In the genomic region with DNA sequence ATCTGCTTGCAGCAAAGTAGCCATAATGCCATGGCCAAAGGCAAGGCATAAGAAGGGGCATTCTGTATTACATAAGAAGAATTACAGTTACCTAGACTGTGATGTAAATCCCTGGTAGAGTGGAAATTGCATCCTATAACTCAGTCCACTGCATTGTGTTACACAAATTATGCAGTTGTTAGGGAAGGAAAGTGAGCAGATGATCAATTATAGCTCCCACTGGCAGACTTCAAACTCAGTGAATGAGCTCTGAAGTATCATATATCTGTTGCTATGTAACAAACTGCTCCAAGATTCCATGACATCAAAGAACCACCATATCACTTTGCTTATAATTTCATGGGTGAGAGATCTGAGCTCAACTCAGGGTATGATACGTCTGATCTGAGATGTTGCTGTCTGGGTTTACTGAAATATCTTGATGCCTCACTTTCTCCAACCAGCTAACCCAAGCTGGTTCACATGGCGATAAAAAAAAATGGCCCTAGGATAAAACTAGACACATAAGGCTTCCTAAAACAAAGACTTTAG, we compare ENCODE assay signal across 21 mouse cellular contexts.
A peak's percentile ranks its signal among the peaks of the same experiment; 100 is the strongest.
DNase-seq lines count a peak whose midpoint lies in the region; ATAC-seq lines count a peak whose summit lies in the region.
"Had no signal": no experiment of that assay in that cellular context is flagged by ENCODE, and none has a peak within 500 bp of the region (broad histone marks: within the 10 kb centered on the region; RNA-seq: fewer than 3 reads in every experiment).

No protein-coding gene starts in this region.

- H3K4me2 ChIP-seq in embryonic facial prominence, embryonic 14.5 days (ENCODE audit: low read depth, low read length): no peak overlapping the region
- no peak overlapping the region for H3K4me2 ChIP-seq in kidney, embryonic 15.5 days
- no peak overlapping the region for H3K4me2 ChIP-seq in limb, embryonic 12.5 days
- H3K4me2 ChIP-seq: embryonic facial prominence, embryonic 15.5 days; forebrain, embryonic 12.5 days; forebrain, embryonic 15.5 days; heart, embryonic 11.5 days; hindbrain, embryonic 12.5 days; hindbrain, embryonic 15.5 days had no signal

- no peaks in the 10 kb centered on the region for H3K4me1 ChIP-seq in embryonic facial prominence, embryonic 14.5 days (ENCODE audit: control insufficient read depth, insufficient read depth, low read length)
- H3K4me1 ChIP-seq in embryonic facial prominence, embryonic 10.5 days: no peaks in the 10 kb centered on the region
- no peaks in the 10 kb centered on the region for H3K4me1 ChIP-seq in kidney, embryonic 15.5 days
- no peaks in the 10 kb centered on the region for H3K4me1 ChIP-seq in limb, embryonic 12.5 days (replicated peaks)
- H3K4me1 ChIP-seq in limb, embryonic 10.5 days: no peaks in the 10 kb centered on the region
- H3K4me1 ChIP-seq: embryonic facial prominence, embryonic 15.5 days; forebrain, embryonic 12.5 days; forebrain, embryonic 15.5 days; hindbrain, embryonic 12.5 days; hindbrain, embryonic 15.5 days had no signal

- 64% methylated on average over 2 of the region's 2 CpGs for WGBS in embryonic facial prominence, embryonic 14.5 days
- WGBS in embryonic facial prominence, embryonic 10.5 days: 79% methylated on average over 2 of the region's 2 CpGs
- 54% methylated on average over 2 of the region's 2 CpGs for WGBS in kidney, embryonic 15.5 days
- 78% methylated on average over 2 of the region's 2 CpGs for WGBS in limb, embryonic 12.5 days
- WGBS in limb, embryonic 10.5 days: 90% methylated on average over 2 of the region's 2 CpGs

- peak; percentile 41; the same call in 1 of the 2 replicates for ATAC-seq in embryonic facial prominence, embryonic 14.5 days (ENCODE audit: low read depth)
- ATAC-seq in kidney, embryonic 15.5 days (replicated peaks; ENCODE audit: low FRiP score): peak; percentile 79
- 0 out of 2 replicates have a peak, but pooled peaks have one; percentile 13 for ATAC-seq in limb, embryonic 12.5 days (ENCODE audit: insufficient number of reproducible peaks, insufficient read depth, low FRiP score, low TSS enrichment, low read depth)
- ATAC-seq: activated CD4-positive, CD25-positive, alpha-beta regulatory T cell, adult 4 months; forebrain, embryonic 15.5 days had no signal

- no peaks in the 10 kb centered on the region for H3K9me3 ChIP-seq in embryonic facial prominence, embryonic 14.5 days (ENCODE audit: control insufficient read depth, low read length)
- no peaks in the 10 kb centered on the region for H3K9me3 ChIP-seq in embryonic facial prominence, embryonic 10.5 days
- H3K9me3 ChIP-seq in kidney, embryonic 15.5 days (replicated peaks): no peaks in the 10 kb centered on the region
- no peaks in the 10 kb centered on the region for H3K9me3 ChIP-seq in limb, embryonic 12.5 days
- no peaks in the 10 kb centered on the region for H3K9me3 ChIP-seq in limb, embryonic 10.5 days (replicated peaks)
- H3K9me3 ChIP-seq: embryonic facial prominence, embryonic 15.5 days; forebrain, embryonic 12.5 days; forebrain, embryonic 15.5 days; hindbrain, embryonic 12.5 days; hindbrain, embryonic 15.5 days had no signal

- H3K27ac ChIP-seq in embryonic facial prominence, embryonic 14.5 days (replicated peaks; ENCODE audit: low read depth, low read length): no peak overlapping the region
- H3K27ac ChIP-seq in embryonic facial prominence, embryonic 10.5 days (replicated peaks): no peak overlapping the region
- no peak overlapping the region for H3K27ac ChIP-seq in kidney, embryonic 15.5 days
- H3K27ac ChIP-seq in limb, embryonic 12.5 days: no peak overlapping the region
- no peak overlapping the region for H3K27ac ChIP-seq in limb, embryonic 10.5 days
- H3K27ac ChIP-seq: embryonic facial prominence, embryonic 15.5 days; forebrain, embryonic 12.5 days; forebrain, embryonic 15.5 days; hindbrain, embryonic 12.5 days; hindbrain, embryonic 15.5 days had no signal

- no peak overlapping the region for H3K9ac ChIP-seq in embryonic facial prominence, embryonic 14.5 days (ENCODE audit: low read depth, low read length)
- H3K9ac ChIP-seq in kidney, embryonic 15.5 days: no peak overlapping the region
- H3K9ac ChIP-seq in limb, embryonic 12.5 days (replicated peaks): no peak overlapping the region
- H3K9ac ChIP-seq: embryonic facial prominence, embryonic 15.5 days; forebrain, embryonic 12.5 days; forebrain, embryonic 15.5 days; hindbrain, embryonic 12.5 days; hindbrain, embryonic 15.5 days had no signal

- H3K4me3 ChIP-seq in embryonic facial prominence, embryonic 14.5 days (ENCODE audit: low read depth, low read length): no peak overlapping the region
- H3K4me3 ChIP-seq in embryonic facial prominence, embryonic 10.5 days: no peak overlapping the region
- no peak overlapping the region for H3K4me3 ChIP-seq in kidney, embryonic 15.5 days (replicated peaks)
- no peak overlapping the region for H3K4me3 ChIP-seq in limb, embryonic 12.5 days (replicated peaks)
- H3K4me3 ChIP-seq in limb, embryonic 10.5 days: no peak overlapping the region
- H3K4me3 ChIP-seq: embryonic facial prominence, embryonic 15.5 days; forebrain, embryonic 12.5 days; forebrain, embryonic 15.5 days; hindbrain, embryonic 12.5 days; hindbrain, embryonic 15.5 days had no signal

- H3K36me3 ChIP-seq in embryonic facial prominence, embryonic 14.5 days (ENCODE audit: control insufficient read depth, insufficient read depth, low read length): no peaks in the 10 kb centered on the region
- H3K36me3 ChIP-seq in embryonic facial prominence, embryonic 10.5 days (replicated peaks): no peaks in the 10 kb centered on the region
- H3K36me3 ChIP-seq in kidney, embryonic 15.5 days: no peaks in the 10 kb centered on the region
- H3K36me3 ChIP-seq in limb, embryonic 12.5 days: no peaks in the 10 kb centered on the region
- no peaks in the 10 kb centered on the region for H3K36me3 ChIP-seq in limb, embryonic 10.5 days
- H3K36me3 ChIP-seq: embryonic facial prominence, embryonic 15.5 days; forebrain, embryonic 12.5 days; forebrain, embryonic 15.5 days; hindbrain, embryonic 12.5 days; hindbrain, embryonic 15.5 days had no signal

- DNase-seq in embryonic facial prominence, embryonic 14.5 days (ENCODE audit: low spot score): peak; percentile 13
- DNase-seq in embryonic facial prominence, embryonic 10.5 days (ENCODE audit: low spot score): no peak
- no peak for DNase-seq in kidney, postnatal 25 days
- DNase-seq in limb, embryonic 10.5 days (ENCODE audit: low spot score): no peak
- DNase-seq: adrenal gland, adult 8-10 months; adrenal gland, postnatal 25 days; cerebellum, adult 11-12 months; cerebellum, adult 8-10 months; cerebellum, postnatal 10 days; cerebellum, postnatal 36 days; embryo, embryonic 11 days; gastrocnemius, postnatal 25 days had no signal

- H3K27me3 ChIP-seq in embryonic facial prominence, embryonic 14.5 days (replicated peaks; ENCODE audit: control insufficient read depth, insufficient read depth, low read length): no peaks in the 10 kb centered on the region
- H3K27me3 ChIP-seq in embryonic facial prominence, embryonic 10.5 days (replicated peaks; ENCODE audit: low read depth, poor library complexity, severe bottlenecking): no peaks in the 10 kb centered on the region
- no peaks in the 10 kb centered on the region for H3K27me3 ChIP-seq in kidney, embryonic 15.5 days
- no peaks in the 10 kb centered on the region for H3K27me3 ChIP-seq in limb, embryonic 12.5 days
- no peaks in the 10 kb centered on the region for H3K27me3 ChIP-seq in limb, embryonic 10.5 days (ENCODE audit: low read depth, poor library complexity, severe bottlenecking)
- H3K27me3 ChIP-seq: embryonic facial prominence, embryonic 15.5 days; forebrain, embryonic 12.5 days; forebrain, embryonic 15.5 days; hindbrain, embryonic 12.5 days; hindbrain, embryonic 15.5 days had no signal

Comparison
In these comparisons a context has a peak if more than half of its experiments do, and no peak if none do; other contexts are left out.
1. ATAC-seq: peak in every context shown above with its lines; median percentile 79 in kidney, embryonic 15.5 days; 41 in embryonic facial prominence, embryonic 14.5 days; 13 in limb, embryonic 12.5 days.